Mouse (Mus musculus) left cerebral cortex, adult 11 months (tissue): ENCODE data around the gene Nudt3.
A peak's percentile ranks its signal among the peaks of the same experiment; 100 is the strongest.

Source experiments
- DNase-seq: peaks from one replicate; pipeline ENCODE4 v3.0.0; 2022; ENCODE audit warnings: low spot score

Nudt3 gene

DNA sequence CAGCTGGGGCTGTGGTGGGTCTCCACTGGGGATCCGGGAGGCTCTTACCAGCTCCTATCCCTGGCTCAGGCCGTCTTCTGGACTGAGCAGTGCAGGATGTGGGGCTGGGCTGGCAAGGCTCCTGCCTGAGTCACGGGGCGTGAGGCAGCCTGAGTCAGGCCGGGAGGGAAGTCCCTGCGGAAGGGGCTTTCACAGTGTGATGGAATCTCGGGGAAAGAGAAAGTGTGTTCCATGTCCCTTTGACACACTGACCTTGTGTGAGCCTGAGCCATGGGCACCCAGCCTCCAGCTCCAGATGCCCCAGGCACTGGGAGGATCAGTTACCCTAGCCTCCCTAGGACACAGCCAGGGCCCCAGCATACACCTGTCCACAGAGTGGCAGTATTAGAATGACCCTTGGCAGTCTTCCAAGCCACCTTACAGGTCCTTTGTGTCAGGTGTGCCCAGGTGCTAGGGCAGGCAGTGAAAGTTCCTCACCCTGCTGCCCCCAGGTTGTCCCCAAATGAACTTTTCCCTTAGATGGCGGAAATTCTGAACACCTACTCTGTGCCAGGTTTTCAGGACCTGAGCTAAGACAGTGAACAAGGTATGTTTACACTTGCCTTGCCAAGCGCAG lies 75.9 kb downstream of the Nudt3 start:
- no peak for DNase-seq

DNA sequence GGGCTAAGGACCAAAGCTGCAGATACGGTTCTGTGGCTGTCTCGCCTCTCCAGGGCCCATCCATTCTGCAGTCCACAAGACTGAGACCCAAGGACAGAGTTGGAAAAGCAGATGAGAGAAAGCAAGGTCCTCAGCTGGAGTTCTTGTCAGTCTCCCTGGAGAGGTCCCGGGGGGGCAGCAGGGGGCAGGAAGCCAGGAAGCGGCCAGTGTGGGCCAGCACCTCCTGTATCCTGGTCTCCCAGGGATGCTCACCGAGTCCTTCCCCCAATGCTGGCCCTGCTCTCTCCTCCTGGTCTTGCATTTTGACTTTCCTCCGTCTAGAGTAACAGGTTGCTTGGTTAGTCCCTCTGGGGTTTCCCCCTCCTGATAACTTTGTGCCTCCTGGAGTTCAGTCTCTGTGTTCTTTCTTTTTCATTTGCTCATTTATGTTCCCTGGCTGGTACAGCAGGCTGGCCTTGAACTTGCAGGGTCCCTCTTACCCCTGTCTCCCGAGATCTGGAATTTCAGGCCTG lies 76.7 kb downstream of the Nudt3 start:
- DNase-seq = no peak

DNA sequence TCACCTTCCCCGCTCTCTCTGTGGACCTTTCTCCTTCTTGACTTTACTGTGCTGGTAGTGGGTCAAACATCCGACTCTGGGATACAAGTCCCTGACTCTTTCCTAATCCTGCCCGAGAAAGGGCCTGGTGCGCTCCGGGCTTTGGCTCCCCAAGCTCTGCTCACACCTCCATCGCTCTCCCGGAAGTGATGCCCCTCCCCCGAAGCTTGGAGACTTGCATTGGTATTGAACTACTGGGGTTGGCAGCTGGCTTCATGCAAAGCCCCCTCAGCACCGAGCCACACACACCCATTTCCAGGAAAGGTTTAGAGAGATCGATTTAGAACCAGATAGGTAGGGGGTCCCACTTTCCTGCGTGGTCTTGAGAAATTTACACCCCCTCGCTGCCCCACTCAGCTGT lies 77.3 kb downstream of the Nudt3 start:
- DNase-seq = no peak

DNA sequence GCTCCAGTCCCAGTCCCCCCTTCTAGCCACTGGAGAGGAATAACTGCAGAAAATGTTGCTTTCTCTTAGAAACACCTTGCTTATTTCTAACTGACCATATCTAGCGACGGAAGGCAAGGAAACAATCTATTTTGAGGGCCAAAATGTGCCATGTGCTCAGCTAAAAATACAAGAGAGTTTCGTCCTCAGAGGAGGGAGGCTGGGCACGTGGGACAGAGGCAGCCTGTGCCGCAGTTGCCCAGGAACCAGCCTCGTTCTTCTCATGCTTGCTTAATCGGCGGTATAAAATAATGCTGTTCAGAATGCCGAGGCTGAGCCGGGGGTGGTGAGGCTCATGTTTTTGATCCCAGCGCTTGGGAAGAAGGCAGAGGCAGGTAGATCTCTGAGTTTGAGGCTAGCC lies 78.7 kb downstream of the Nudt3 start:
- no peak for DNase-seq

DNA sequence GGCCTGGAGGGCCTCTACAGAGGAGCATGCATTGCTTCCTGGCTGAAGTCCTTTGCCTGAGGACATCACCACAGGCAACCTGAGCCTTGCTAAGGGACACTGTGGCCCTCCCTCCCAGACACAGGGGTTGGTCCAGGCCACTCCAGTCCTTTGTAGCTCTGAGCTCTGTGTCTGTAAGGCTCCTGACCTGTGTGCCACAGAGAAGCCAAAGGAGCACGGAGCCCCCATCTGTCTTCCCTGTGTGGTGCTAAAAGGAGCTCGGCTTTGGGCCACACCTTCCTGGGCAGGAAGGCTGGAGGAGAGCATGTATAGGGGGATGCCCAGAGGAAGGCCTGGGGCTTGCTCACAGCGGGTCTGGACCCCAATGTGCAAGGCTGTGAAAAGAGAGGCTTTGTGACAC lies 81.3 kb downstream of the Nudt3 start:
- DNase-seq = no peak

DNA sequence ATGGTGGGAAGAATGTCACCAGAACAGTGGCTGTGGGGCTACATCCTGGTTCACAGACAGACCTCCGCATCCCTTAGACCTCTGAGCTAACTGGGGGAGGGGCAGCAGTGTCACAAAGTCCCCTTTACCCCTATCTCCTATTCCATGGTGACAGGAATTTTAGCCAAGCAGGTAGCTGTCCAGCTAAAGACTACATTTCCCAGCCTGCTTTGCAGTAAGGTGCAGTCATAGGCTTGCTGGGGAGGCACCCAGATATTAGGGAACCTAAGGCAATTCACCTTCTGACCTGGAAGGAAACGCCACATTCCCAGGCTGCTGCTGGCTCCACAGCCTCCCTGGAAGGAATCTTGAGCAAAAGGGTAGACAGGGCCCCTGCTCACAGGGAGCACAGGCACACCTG lies 82.0 kb downstream of the Nudt3 start:
- no peak for DNase-seq

DNA sequence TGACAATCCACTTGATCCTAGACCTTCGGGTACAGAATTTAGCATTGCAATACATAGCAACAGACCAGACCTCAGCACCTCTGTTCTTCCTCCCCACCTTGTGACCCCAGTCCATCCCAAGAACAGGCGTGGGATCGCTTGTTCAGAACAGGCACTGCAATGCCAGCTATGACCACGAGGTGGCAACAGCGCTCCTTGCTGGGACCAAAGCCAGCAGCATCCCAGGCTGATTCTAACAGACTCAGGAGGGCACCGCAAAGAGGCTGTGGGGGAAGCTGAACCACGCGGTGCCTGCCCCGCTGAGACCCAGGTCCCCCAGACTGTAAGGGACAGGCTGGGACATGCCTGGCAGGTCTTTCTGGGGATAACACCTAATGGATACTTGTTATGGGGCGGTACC lies 88.6 kb downstream of the Nudt3 start:
- peak; percentile 71 for DNase-seq

DNA sequence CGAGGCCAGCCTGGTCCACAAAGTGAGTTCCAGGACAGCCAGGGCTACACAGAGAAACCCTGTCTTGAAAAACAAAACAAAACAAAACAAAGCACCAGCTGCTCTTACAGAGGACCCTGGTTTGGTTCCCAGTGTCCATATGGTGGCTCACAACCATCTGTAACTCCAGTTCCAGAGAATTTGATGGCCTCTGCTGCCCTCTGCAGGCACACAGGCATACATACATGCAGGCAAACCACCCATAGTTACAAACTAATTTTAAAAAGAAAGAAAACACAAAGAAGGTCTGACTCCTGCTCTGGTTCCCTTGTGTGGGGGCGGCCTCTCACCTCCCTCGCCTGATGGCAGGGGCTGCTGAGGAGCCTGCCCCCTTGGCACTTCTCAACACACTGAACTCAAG lies 89.9 kb downstream of the Nudt3 start:
- no peak for DNase-seq

DNA sequence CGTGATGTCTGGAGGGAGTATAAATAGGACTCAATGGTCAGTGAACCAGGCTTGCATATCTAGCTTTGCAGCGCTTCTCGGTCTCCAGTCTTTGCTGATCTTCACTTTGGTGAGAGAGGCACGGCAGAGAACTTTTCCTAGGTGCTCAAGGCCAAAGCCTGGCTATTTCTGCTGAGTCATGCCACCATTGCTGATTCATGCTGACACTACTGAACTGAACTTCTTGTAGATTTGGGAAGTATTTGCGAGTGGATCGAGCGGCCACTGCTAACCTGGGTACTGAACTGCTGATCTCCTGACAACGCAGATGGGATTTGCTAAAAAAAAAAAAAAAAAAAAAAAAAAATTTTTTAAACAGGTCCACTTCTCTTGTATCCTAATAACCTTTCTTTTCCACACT lies 91.2 kb downstream of the Nudt3 start:
- no peak for DNase-seq
